Mouse (Mus musculus): Measurements from ENCODE around the gene Elmo1.

Gene Elmo1

GRCm38 (mm10) chr13:20094916-20095700 is 4.7 kb downstream of the Elmo1 start:
- 49% methylated on average over 4 of the region's 4 CpGs for WGBS

GRCm38 (mm10) chr13:20097006-20097617 is 6.7 kb downstream of the Elmo1 start:
- WGBS: 90% methylated on average over 5 of the region's 5 CpGs

GRCm38 (mm10) chr13:20097934-20098593 is 7.7 kb downstream of the Elmo1 start:
- WGBS: 73% methylated on average over 5 of the region's 5 CpGs

- 74% methylated on average over 3 of the region's 3 CpGs for WGBS
These were observed 8.2 kb downstream of the Elmo1 start for GRCm38 (mm10) chr13:20098594-20098965.

GRCm38 (mm10) chr13:20099546-20099945 is 9.2 kb downstream of the Elmo1 start:
- WGBS: 45% methylated on average over 4 of the region's 4 CpGs

- WGBS: 75% methylated on average over 3 of the region's 3 CpGs
These were observed 10.0 kb downstream of the Elmo1 start for GRCm38 (mm10) chr13:20100357-20100756.

- 83% methylated on average over 5 of the region's 5 CpGs for WGBS
These were observed 11.3 kb downstream of the Elmo1 start for GRCm38 (mm10) chr13:20101691-20102090.

- WGBS: 82% methylated on average over 2 of the region's 2 CpGs
These were observed 14.4 kb downstream of the Elmo1 start for GRCm38 (mm10) chr13:20104791-20105190.

- 87% methylated on average over 2 of the region's 2 CpGs for whole genome bisulfite sequencing
These were observed 15.6 kb downstream of the Elmo1 start for GRCm38 (mm10) chr13:20105996-20106395.

- WGBS: 80% methylated on average over 5 of the region's 5 CpGs
These were observed 17.6 kb downstream of the Elmo1 start for GRCm38 (mm10) chr13:20107953-20108498.

- WGBS: 38% methylated on average over 10 of the region's 10 CpGs
These were observed 18.6 kb downstream of the Elmo1 start for GRCm38 (mm10) chr13:20108956-20109355.

- WGBS: 35% methylated on average over 2 of the region's 2 CpGs
These were observed 19.1 kb downstream of the Elmo1 start for GRCm38 (mm10) chr13:20109446-20109845.

GRCm38 (mm10) chr13:20109987-20110680 is 19.7 kb downstream of the Elmo1 start:
- 74% methylated on average over 11 of the region's 11 CpGs for WGBS

- WGBS: 60% methylated on average over 2 of the region's 2 CpGs
These were observed 20.9 kb downstream of the Elmo1 start for GRCm38 (mm10) chr13:20111256-20111800.

- 67% methylated on average over 9 of the region's 9 CpGs for WGBS
These were observed 24.9 kb downstream of the Elmo1 start for GRCm38 (mm10) chr13:20115131-20115907.

- 65% methylated on average over 6 of the region's 6 CpGs for WGBS
These were observed 25.6 kb downstream of the Elmo1 start for GRCm38 (mm10) chr13:20116019-20116418.

- WGBS: 34% methylated on average over 1 of the region's 1 CpGs
These were observed 26.6 kb downstream of the Elmo1 start for GRCm38 (mm10) chr13:20116868-20117510.

GRCm38 (mm10) chr13:20117691-20118090 is 27.3 kb downstream of the Elmo1 start:
- WGBS: 67% methylated on average over 1 of the region's 1 CpGs

- 83% methylated on average over 7 of the region's 7 CpGs for WGBS
These were observed 28.5 kb downstream of the Elmo1 start for GRCm38 (mm10) chr13:20118909-20119308.

- WGBS: 72% methylated on average over 5 of the region's 5 CpGs
These were observed 30.3 kb downstream of the Elmo1 start for GRCm38 (mm10) chr13:20120723-20121122.

Measured in cerebral cortex, adult 2 months (tissue).